Mouse (Mus musculus): Measurements from ENCODE around the gene Ccdc191. TPM values are rescaled to one million over a fixed set of nuclear protein-coding genes. Genes with fewer than 3 reads are reported as not detected.

The Ccdc191 gene
- polyA plus RNA-seq, 1 experiment = 8.2 TPM

DNA sequence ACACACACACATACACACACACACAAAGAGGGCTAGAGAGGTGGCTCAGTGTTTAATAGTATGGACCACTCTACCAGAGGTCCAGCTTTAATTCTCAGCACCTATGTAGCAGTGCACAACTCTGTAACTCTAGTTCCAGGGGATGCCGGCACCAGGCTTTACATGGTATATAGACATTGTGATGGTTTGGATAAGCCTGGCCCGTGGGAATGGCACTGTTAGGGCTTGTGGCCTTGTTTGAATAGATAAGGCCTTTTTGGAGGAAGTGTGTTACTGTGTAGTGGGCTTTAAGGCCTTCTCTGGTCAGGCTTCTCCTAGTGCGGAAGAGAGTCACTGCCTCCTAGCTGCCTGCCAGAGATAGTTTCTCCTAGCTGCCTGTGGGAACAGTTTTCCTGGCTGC is 29.3 kb downstream of the Ccdc191 start:
- no peak overlapping the region for H3K27ac ChIP-seq (replicated peaks; ENCODE audit: low read depth, low read length)
- no peaks in the 10 kb centered on the region for H3K4me1 ChIP-seq (ENCODE audit: control insufficient read depth, insufficient read depth, insufficient read length, low read length)
- no peak overlapping the region for H3K4me3 ChIP-seq (ENCODE audit: insufficient read depth, low read depth, low read length)

DNA sequence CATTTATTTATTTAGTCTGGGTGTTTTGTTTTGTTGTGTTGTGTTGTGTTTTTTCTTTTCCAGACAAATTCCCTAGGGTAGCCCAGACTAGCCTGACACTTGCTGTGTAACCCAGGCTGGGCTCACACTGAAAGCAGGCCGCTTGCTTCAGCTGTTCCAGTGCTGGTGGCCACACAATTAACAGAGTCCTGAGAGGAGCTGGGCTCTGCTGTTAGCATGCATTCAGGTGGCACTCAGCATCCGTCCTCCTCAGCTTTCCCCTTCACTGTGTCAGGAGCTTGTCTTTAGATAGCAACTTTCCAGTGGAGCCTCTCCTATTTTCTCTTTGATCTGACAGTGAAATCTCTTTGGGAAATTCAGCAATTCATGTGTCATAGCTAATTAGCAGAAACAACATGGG is 32.4 kb downstream of the Ccdc191 start:
- Histone ChIP-seq H3K4me1 (ENCODE audit: control insufficient read depth, insufficient read depth, insufficient read length, low read length) (no peaks in the 10 kb centered on the region), H3K27ac (replicated peaks; ENCODE audit: low read depth, low read length) (no peak overlapping the region), H3K4me3 (ENCODE audit: insufficient read depth, low read depth, low read length) (no peak overlapping the region)

DNA sequence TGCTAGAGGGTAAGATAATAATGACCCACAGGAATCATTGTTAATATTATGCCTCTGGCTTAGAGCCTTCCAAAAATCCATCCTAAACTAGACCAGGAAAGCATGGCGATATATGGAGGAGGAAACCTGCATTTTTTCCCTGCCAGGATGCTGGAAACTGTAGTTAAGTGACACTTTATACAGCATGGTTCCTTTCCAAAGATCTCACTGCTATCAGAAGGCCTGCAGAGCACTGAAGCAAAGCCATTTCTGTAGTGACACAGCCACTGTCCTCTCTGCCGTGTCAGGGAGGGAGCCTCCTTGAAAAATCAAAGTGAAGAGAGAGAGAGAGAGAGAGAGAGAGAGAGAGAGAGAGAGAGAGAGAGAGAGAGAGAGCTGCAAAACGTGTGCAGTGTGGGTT is 33.0 kb downstream of the Ccdc191 start:
- H3K27ac ChIP-seq (replicated peaks; ENCODE audit: low read depth, low read length) = no peak overlapping the region
- no peak overlapping the region for H3K4me3 ChIP-seq (ENCODE audit: insufficient read depth, low read depth, low read length)
- H3K4me1 ChIP-seq (ENCODE audit: control insufficient read depth, insufficient read depth, insufficient read length, low read length) = no peaks in the 10 kb centered on the region

DNA sequence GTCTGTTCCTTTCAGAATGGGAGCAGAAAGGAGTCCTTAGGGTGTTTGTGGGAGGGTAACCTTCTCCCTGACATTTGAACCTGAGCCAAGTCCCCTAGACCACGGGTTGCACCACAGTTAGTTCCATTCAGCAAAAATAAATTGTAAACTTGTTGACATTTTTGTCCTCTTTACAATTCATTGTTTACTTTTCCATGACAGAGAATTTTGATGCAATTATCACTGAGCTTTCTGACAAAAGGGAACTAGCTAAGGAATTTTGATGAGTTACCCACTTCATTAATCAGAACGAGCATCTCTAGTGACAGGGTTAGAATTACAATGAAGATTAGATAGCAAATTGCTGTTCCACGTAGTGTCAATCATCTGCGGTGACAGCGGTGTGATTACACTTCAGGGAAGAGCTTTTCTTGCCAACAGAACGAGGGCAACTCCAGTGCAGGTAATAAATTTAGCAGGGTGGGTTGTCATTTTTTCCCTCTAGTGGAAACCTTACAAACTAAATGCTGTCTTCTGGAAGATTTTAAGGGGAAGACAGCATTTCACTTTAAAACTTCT is 35.5 kb downstream of the Ccdc191 start:
- H3K27ac ChIP-seq (replicated peaks; ENCODE audit: low read depth, low read length) = no peak overlapping the region
- no peaks in the 10 kb centered on the region for H3K4me1 ChIP-seq (ENCODE audit: control insufficient read depth, insufficient read depth, insufficient read length, low read length)
- H3K4me3 ChIP-seq (ENCODE audit: insufficient read depth, low read depth, low read length) = no peak overlapping the region

DNA sequence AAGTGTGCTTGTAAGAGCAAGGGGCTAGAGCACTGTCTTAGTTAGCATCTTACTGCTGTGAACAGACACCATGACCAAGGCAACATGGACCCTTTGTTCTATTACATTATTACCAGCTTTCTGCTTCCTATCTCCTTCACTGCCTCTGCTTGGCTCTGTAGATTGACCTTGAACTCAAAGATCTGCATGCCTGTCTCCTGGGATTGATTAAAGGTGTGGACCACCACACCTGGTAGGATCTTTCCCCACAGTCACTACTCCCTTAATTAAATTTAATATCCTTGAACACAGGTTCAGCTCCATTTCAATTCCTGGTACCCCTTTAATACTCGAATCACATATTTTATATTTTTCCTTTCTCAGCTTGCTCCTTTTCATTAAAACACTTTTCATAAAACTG is 36.2 kb downstream of the Ccdc191 start:
- Histone ChIP-seq H3K4me1 (ENCODE audit: control insufficient read depth, insufficient read depth, insufficient read length, low read length) (no peaks in the 10 kb centered on the region), H3K27ac (replicated peaks; ENCODE audit: low read depth, low read length) (no peak overlapping the region), H3K4me3 (ENCODE audit: insufficient read depth, low read depth, low read length) (no peak overlapping the region)

DNA sequence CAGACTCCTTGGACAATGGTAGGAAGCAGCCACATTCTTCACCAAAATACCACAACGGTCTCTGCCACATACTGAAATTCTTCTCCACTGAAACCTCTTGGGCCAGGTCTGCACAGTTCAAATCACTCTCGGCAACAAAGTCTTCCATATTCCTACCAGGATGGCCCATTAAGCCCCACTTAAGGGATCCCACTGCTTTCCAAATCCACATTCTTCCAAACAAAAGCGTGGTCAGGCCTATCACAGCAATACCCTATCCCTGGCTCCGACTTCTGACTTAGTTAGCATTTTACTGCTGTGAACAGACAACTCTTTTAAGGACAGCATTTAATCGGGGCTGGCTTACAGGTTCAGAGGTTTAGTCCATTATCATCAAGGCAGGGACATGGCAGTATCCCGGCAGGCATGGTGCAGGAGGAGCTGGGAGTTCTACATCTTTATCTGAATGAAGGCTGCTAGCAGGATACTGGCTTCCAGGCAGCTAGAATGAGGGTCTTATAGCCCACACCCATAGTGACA is 36.8 kb downstream of the Ccdc191 start, which contains the start of gene Qtrt2:
Gene Qtrt2 (minus strand): TSS at position 469 of the 519 bp plus-strand sequence.
- Histone ChIP-seq H3K27ac (replicated peaks; ENCODE audit: low read depth, low read length) (no peak within 1 kb of the TSS), H3K4me3 (ENCODE audit: insufficient read depth, low read depth, low read length) (no peak within 1 kb of the TSS)

DNA sequence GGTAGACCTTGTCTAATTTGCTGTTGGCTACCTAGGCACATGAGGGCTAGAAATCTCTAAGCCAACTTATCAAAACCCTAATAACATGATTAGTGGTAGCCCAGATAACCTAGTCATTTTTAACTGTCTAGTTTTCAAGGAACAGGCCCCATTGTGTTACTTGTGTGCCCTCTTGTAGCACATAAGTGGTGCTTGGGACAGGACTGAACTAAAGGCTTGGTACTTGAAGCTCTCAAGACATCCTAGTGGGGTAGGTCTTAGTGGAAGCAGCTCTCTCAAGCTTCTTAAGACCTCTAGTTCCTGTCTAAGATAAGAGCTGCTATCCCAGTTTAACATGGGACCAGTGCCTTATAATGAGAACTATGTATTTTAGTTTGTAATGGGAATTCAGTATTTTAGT is 41.0 kb downstream of the Ccdc191 start:
- Histone ChIP-seq H3K4me3 (ENCODE audit: insufficient read depth, low read depth, low read length) (no peak overlapping the region), H3K27ac (replicated peaks; ENCODE audit: low read depth, low read length) (no peak overlapping the region), H3K4me1 (ENCODE audit: control insufficient read depth, insufficient read depth, insufficient read length, low read length) (no peaks in the 10 kb centered on the region)

More for the DNA sequence above, 36.8 kb downstream of the Ccdc191 start, which contains the start of gene Qtrt2:
- H3K4me1 ChIP-seq (ENCODE audit: control insufficient read depth, insufficient read depth, insufficient read length, low read length) = no peaks in the 10 kb centered on the region

DNA sequence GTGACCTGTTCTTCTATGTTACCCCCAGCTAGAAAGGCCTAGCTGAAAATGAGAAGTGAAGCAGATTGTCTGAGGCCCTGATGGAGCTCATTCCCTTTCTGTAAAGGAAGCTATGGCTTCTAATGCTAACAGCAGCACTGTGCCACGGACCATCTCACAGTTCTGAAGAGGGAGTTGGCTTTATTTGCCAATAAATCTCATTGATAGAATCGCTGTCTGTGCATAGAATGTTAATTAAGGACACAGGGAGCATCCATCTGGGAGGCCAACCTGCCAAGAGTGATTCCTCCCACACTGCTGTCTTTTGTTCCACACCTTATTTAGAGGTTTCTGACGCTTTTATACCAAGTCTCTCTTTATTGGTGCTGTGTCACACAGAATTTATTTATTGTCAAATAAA is 41.9 kb downstream of the Ccdc191 start:
- H3K27ac ChIP-seq (replicated peaks; ENCODE audit: low read depth, low read length) = no peak overlapping the region
- H3K4me3 ChIP-seq (ENCODE audit: insufficient read depth, low read depth, low read length) = no peak overlapping the region
- no peaks in the 10 kb centered on the region for H3K4me1 ChIP-seq (ENCODE audit: control insufficient read depth, insufficient read depth, insufficient read length, low read length)

DNA sequence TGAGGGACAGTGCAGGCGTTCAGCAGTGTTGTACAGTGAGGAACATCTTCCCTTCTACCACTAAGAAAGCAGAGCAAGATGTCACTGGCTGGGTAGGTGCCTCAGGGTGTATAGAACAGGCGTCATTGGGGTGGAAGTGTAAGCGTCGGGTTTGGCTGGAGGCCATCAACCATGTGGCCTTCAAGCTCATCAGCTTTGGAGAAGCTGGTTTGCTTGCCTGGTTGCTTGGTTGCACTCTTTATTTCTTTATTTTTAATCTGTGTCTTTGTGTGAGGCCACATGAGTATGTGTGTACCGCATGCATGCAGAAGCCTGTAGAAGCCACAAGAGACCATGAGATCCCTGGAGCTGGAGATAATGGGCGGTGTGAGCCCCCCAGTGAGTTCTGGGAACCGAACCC is 42.7 kb downstream of the Ccdc191 start:
- Histone ChIP-seq H3K4me3 (ENCODE audit: insufficient read depth, low read depth, low read length) (no peak overlapping the region), H3K27ac (replicated peaks; ENCODE audit: low read depth, low read length) (no peak overlapping the region), H3K4me1 (ENCODE audit: control insufficient read depth, insufficient read depth, insufficient read length, low read length) (no peaks in the 10 kb centered on the region)

DNA sequence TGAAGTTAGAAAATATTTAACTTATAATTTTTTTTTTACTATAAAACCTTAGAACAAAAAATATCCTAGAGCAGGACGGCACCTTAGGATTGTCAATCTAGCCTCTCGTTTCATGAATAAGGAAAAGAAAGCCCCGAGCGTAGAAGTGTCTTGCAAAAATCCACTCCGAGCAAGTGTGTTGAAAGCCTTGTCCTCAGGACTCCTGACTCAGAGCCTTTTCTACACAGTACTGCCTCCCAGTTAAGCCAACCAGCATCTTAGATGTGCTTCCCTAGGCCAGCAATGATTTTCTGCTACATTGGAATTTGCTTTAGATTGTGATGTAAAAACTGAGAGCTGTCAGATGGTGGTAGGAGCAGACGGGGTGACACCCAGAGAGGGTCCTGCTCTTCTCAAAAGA is 43.4 kb downstream of the Ccdc191 start:
- Histone ChIP-seq H3K4me3 (ENCODE audit: insufficient read depth, low read depth, low read length) (no peak overlapping the region), H3K4me1 (ENCODE audit: control insufficient read depth, insufficient read depth, insufficient read length, low read length) (no peaks in the 10 kb centered on the region)

DNA sequence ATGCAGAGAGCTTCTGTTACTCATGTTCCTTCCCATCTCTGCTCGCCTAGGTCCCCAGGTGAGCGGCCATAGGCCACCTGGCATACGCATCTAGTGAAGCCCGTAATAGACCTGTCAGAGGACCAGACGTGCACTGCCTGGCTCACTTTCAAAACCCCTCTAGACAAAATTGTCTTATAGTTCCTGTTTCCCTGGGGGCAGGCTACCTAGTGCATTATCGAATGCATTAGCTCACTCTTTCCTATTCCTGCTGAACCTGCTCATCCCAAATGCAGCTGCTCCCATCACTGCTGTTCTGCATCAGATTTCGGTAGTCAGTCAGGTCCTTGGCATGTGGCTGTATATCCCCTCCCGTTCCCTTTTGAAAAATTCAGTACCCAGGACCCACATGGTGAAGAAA is 45.3 kb downstream of the Ccdc191 start:
- Histone ChIP-seq H3K27ac (replicated peaks; ENCODE audit: low read depth, low read length) (no peak overlapping the region), H3K4me1 (ENCODE audit: control insufficient read depth, insufficient read depth, insufficient read length, low read length) (no peaks in the 10 kb centered on the region), H3K4me3 (ENCODE audit: insufficient read depth, low read depth, low read length) (no peak overlapping the region)

More for the DNA sequence above, 43.4 kb downstream of the Ccdc191 start:
- H3K27ac ChIP-seq (replicated peaks; ENCODE audit: low read depth, low read length) = no peak overlapping the region

DNA sequence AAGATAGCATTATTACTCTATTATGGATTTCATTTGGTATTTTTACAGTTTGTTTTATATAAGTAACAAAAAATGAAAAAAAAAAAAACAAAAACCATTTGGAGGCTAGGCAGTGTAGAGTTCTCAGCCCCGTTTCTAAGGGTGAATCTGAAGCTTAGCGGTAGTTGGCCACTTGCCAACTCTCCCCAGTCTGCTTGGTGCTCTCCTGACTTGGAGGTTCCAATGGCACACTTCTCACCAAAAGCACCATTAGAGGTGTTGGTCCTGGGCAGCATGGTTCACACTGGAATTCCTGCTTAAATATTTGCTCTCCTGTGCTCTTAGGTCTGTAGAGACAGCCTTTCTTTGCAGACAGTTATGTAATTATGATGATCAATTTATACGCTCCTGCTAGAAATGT is 45.8 kb downstream of the Ccdc191 start:
- H3K27ac ChIP-seq (replicated peaks; ENCODE audit: low read depth, low read length) = no peak overlapping the region

DNA sequence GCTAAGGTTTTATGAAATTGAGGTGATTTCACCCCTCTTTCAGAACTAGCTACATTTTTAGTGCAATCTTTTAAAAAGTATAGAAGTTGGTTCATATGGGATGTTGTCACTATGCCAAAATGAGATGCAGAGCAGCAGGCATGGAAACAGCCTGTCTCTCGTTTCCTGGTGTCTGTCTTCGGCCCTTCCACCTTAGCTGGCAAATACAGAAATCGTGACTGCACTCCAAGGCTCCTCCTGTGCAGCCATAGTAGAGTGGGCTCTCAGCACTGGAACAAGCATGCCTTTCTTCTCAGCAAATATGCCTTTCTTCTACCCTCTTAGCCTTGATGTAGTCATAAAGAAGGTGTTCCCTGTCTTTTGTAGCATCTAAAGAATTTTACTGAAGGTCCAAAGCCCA is 46.3 kb downstream of the Ccdc191 start:
- Histone ChIP-seq H3K4me1 (ENCODE audit: control insufficient read depth, insufficient read depth, insufficient read length, low read length) (no peaks in the 10 kb centered on the region), H3K27ac (replicated peaks; ENCODE audit: low read depth, low read length) (no peak overlapping the region), H3K4me3 (ENCODE audit: insufficient read depth, low read depth, low read length) (no peak overlapping the region)

More for the DNA sequence above, 45.8 kb downstream of the Ccdc191 start:
- Histone ChIP-seq H3K4me1 (ENCODE audit: control insufficient read depth, insufficient read depth, insufficient read length, low read length) (no peaks in the 10 kb centered on the region), H3K4me3 (ENCODE audit: insufficient read depth, low read depth, low read length) (no peak overlapping the region)

DNA sequence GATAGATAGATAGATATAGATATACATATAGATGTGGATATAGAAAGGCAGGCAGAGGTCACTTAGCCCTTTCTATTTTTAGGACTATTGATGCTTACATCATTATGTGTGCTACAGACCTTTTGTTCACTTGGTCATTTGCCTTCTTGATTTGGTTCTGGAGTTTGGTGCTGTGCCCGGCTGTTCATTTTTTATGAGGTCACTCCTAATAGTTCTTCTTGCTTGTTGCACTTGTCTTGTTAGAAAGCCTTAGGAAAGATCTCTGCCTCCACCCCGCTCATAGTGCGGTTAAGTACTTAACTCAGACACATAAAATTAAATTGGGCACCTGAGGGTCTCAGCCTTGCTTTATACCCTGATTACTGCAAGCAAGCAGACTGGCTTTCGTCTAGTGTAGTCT is 51.2 kb downstream of the Ccdc191 start:
- H3K4me1 ChIP-seq (ENCODE audit: control insufficient read depth, insufficient read depth, insufficient read length, low read length) = no peaks in the 10 kb centered on the region
- no peak overlapping the region for H3K4me3 ChIP-seq (ENCODE audit: insufficient read depth, low read depth, low read length)
- peak overlapping the region; percentile 80 for H3K27ac ChIP-seq (replicated peaks; ENCODE audit: low read depth, low read length)

DNA sequence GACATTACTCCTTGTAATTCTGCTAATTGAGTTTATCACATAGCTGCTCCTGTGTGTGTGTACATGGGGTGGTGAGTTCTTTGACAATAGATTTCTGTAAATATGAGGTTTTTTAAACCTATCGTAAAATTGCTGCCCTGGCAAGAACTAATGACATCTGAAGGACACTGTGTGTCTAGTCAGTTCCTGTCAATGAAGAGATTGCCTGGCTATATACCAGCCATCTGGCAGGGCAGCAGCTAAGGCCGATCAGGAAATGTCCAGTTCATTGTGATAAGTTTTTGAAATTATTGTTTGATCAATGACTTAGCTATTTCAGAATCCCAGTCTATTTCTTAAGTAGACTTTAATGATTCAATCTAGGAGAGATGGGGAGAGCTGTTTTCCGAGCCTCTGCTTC is 55.8 kb downstream of the Ccdc191 start:
- Histone ChIP-seq H3K4me3 (ENCODE audit: insufficient read depth, low read depth, low read length) (no peak overlapping the region), H3K4me1 (ENCODE audit: control insufficient read depth, insufficient read depth, insufficient read length, low read length) (no peaks in the 10 kb centered on the region), H3K27ac (replicated peaks; ENCODE audit: low read depth, low read length) (no peak overlapping the region)

DNA sequence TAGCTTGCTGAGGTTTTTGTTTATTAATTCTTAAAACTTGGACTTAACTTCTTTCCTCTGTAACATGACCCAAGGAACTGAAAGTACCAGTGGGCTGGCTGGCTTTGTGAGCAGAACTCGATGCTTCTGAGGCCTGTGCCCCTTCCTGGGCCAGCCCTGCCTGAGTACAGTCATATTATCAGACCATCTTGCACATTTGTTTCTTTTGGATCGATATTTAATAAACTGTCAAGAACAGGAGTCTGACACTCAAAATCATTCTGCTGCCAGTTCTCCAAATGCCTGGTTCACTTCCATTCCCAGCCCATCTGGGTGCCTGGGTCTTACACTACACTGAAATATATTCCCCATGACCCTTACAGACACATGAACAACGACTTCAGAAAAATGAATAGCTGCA is 56.3 kb downstream of the Ccdc191 start:
- Histone ChIP-seq H3K4me3 (ENCODE audit: insufficient read depth, low read depth, low read length) (no peak overlapping the region), H3K4me1 (ENCODE audit: control insufficient read depth, insufficient read depth, insufficient read length, low read length) (no peaks in the 10 kb centered on the region), H3K27ac (replicated peaks; ENCODE audit: low read depth, low read length) (no peak overlapping the region)
